Mouse (Mus musculus) adipocyte (in vitro differentiated cells): ENCODE results near the gene Actr1a.

Experiments used
- DNase-seq: peaks from one replicate; pipeline ENCODE4 v3.0.0-alpha.2; 2016; ENCODE audit warnings: low spot score

The Actr1a gene

GRCm38 (mm10) chr19:46395109-46396009, at the start of gene Actr1a:
Gene Actr1a (minus strand): TSS chr19:46395748.
- DNase-seq = peak; percentile 100

GRCm38 (mm10) chr19:46444209-46444608, 48.7 kb upstream of the Actr1a start:
- DNase-seq = peak; percentile 91

DNA sequence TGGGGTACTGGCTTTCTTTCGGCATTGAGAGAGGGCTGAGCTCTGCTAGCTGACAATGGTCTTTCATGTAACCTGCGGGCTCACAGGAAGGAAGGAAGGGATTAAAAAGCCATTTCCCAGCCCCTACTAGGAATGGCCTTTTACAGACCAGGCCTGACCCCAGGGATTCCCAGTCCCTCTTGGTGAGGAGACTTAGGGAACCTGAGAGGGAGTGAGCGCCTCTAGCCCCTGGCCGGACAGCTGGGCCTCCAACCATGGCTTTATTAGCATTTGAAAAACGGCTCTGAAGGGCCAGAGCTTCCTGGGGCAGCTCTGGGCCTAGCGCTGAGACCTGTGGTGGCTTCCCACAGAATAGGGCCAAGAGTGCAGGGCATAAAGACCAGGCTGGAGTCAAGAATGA, 48.0 kb upstream of the Actr1a start:
- no peak for DNase-seq

DNA sequence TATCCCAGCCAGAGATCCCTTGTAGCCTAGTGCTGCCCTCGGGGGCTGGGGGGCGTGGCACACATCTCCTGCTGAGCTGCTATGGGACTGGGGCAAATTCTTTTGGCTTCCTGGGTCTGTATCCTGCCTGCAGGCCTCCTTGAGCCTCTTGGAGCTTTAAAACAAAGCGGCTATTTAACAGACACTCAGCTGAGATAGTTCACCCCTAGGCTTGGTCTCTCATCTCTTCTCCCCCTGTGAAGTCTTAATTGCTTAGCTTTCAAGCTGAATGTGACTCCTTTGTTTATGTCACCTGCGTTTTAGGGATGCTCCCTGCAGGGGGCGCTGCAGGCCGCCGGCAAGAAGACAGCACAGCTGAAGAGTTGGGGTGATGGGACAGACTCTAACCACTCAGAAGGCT, 39.9 kb upstream of the Actr1a start:
- DNase-seq = no peak

- DNase-seq = no peak
These were observed 39.0 kb upstream of the Actr1a start for GRCm38 (mm10) chr19:46434591-46434990.

DNA sequence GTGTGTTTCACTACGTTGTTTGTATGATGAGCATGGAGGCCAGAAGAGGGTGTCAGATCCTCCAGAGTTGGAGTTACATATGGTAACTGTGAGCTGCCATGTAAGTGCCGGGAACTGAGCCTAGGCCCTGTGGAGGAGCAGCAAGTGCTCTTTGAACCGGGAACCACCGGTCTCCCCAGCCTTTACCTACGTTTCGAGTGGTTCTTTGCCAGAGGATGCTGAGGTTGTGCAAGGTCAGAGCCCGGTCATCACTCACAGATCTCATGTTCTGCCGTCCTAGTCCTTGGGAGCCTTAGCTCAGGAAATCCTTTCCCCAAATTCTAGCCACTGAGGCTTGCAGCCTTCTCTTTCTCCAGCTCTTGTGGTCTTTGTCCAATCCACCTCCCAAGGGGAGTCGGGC, 38.6 kb upstream of the Actr1a start:
- no peak for DNase-seq

GRCm38 (mm10) chr19:46433712-46434111, 38.2 kb upstream of the Actr1a start:
- no peak for DNase-seq

- no peak for DNase-seq
These were observed 33.7 kb upstream of the Actr1a start for GRCm38 (mm10) chr19:46429250-46429649.

GRCm38 (mm10) chr19:46426488-46426887, 30.9 kb upstream of the Actr1a start:
- DNase-seq = no peak

- no peak for DNase-seq
These were observed 29.7 kb upstream of the Actr1a start for GRCm38 (mm10) chr19:46425266-46425665.

DNA sequence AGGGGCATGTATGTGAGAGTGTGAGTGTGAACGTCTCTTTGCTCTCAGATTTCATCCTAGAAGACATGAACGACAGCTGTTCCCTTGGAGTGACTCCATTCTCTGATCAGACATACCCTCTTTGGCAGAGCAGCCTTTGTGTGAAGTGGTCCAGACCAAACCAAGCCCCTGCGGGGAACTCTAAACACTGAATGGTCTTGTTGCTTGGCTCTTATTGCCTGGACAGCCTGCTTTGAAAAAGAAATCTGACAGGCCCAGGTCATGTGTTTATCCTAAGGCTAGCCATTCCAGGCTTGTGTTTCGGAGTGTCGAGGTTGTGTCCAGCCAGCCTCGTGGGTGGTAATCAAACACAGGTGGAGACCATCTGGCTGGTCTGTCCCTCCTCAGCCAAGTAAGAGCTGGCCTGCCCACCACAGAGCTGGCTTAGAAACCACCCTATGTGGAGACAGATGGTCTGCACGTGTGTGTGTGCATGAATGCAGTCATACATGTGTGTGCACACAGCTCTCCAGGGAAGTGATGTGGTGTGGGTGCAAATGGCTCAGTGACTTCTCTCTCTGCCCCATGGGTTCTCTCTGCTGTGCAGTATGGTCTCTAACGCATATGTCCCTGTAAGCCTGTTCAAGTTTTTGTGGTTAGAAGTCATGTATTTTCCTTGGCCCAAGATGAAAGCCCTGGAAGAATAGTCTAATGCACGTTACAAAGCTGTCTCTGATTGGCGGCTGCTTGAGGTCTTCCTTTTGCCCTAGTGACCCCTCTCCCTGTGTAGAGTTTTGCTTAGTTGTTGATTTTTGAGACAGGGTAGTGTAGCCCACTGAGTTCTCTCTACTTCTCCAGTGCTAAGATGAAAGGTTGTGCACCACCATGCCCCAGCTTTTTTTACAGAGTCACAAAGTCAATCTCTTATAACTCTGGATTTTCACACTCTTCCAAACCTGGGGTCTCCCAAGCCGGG, 27.1 kb upstream of the Actr1a start:
- DNase-seq = peak; percentile 51

GRCm38 (mm10) chr19:46420410-46420809, 24.9 kb upstream of the Actr1a start:
- DNase-seq = no peak

DNA sequence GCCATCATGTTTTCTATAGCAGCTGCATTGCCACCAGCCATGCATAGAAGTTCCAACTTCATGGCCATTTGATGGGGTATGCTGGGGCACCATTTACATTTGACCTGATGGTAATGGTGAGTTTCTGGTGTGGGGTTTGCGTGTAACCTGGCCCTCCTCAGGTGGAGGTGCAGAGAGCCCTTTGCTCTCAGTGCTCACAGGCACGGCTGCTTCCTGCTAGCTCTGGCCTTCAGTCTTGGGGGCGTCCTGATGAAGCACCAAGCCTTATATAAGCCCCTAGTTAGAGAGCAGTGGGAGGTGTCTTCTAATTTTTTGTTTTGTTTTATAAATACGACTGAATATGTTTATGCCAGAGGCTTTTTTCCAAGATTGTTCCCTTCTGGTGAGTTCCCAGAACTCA, 22.5 kb upstream of the Actr1a start:
- DNase-seq = no peak

DNA sequence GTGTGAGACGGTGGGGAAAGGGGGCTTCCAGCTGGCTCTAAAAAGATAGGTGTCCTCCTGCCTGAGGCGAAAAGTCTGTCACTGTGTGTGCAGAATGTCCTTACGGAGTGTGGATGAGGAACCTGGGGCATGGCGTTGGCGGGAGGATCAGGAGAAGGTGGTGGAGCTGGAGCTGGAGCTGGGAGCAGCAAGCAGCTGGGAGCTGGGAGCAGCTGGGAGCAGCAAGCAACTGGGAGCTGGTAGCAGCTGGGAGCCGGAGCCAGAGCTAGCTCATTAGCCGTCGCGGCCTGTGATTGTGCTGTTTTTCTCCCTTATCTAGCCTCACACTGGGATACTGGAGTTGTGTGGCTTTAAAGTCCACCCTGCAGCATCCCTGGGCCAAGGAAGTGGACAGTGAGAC, 20.7 kb upstream of the Actr1a start:
- DNase-seq = no peak

DNA sequence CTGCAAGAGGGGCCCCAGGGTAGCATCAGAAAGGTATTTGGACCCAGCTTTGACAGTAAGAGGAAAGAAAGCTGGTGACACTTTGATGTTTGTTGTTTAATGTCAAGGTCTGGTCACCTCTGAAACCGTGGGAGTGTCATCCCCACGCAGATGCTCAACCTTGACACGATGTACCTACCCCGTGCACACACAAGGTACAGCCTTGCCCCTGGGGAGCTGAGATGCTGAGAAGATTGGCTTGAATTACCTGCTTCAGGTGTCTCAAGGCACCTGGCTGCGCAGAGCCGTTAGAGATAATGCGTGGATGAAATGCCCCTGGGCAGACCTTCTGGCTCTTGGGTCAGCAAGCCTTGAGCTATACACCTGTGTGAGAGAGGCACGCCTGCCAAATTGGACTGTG, 18.9 kb upstream of the Actr1a start:
- DNase-seq = no peak

- DNase-seq = no peak
These were observed 18.4 kb upstream of the Actr1a start for GRCm38 (mm10) chr19:46413969-46414368.

- peak; percentile 50 for DNase-seq
These were observed 16.7 kb upstream of the Actr1a start for GRCm38 (mm10) chr19:46412056-46412805.

DNA sequence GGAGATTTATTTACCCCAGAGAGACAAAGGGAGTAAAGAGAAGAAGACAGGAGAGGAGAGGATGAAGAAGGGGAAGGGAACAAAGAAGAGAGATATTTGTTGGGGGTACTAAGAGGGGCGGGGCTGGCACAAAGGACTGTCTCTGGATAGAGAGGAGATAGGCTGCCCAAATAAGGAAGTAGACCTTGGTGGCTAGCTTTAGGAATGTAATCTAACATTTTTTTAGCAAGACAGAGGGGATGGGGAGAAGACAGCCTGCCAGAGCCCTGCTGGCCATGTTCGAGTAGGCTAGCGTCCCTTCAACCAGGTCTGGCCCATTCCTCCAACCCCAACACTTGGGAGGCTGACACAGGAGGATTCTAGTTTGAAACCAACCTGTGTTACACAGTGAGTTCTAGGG, 14.0 kb upstream of the Actr1a start:
- no peak for DNase-seq

GRCm38 (mm10) chr19:46406592-46407386, 11.2 kb upstream of the Actr1a start:
- DNase-seq = no peak

DNA sequence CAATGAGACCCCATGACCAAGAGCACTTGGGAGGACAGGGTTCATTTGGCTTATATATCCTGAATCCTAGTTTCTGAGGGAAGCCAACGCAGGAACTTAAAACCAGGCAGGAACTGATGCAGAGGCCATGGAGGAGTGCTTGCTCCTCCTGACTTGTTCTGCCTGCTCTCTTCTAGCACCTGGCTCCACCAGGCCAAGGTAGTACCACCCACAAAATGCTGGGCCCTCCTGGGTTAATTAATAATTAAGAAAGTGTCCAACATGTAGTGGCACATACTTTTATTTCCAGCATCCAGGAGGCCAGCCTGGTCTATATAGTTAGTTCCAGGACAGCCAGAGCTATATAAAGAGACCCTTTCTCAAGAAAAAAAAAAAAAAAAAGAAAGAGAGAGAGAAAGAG, 8.5 kb upstream of the Actr1a start:
- DNase-seq = no peak

- no peak for DNase-seq
These were observed 5.0 kb upstream of the Actr1a start for GRCm38 (mm10) chr19:46400558-46400957.
